Comparison of ENCODE assay signal across 15 mouse cellular contexts in genomic region chr6:101882938-101883337, GRCm38 (mm10).
DNase-seq lines count a peak whose midpoint lies in the region; ATAC-seq lines count a peak whose summit lies in the region.
"Had no signal": no experiment of that assay in that cellular context is flagged by ENCODE, and none has a peak within 500 bp of the region (broad histone marks: within the 10 kb centered on the region; RNA-seq: fewer than 3 reads in every experiment).

No protein-coding gene starts in this region.

- H3K4me2 ChIP-seq in forebrain, embryonic 12.5 days, result no peak overlapping the region
- no peak overlapping the region for H3K4me2 ChIP-seq in limb, embryonic 13.5 days (replicated peaks)
- H3K4me2 ChIP-seq: neural tube, embryonic 13.5 days had no signal

- DNase-seq in forebrain, embryonic 10.5 days (ENCODE audit: extremely low spot score, low spot score), result no peak
- peak; percentile 42 for DNase-seq in retina, postnatal 1 day
- no peak for DNase-seq in retina, embryonic 14.5 days (ENCODE audit: low spot score)
- DNase-seq in right cerebral cortex, postnatal 25 days, result no peak
- no peak for DNase-seq in ovary, postnatal 10 days (ENCODE audit: low spot score)
- no peak for DNase-seq in urinary bladder, adult 2 months (ENCODE audit: low spot score)
- DNase-seq: cerebellum, postnatal 14 days; heart, adult 2 months; kidney, postnatal 25 days; right cerebral cortex, postnatal 4 days had no signal

- H3K9me3 ChIP-seq in forebrain, embryonic 12.5 days, result no peaks in the 10 kb centered on the region
- H3K9me3 ChIP-seq in forebrain, embryonic 10.5 days, result no peaks in the 10 kb centered on the region
- no peaks in the 10 kb centered on the region for H3K9me3 ChIP-seq in limb, embryonic 13.5 days
- H3K9me3 ChIP-seq: neural tube, embryonic 13.5 days had no signal

- H3K36me3 ChIP-seq in forebrain, embryonic 12.5 days (replicated peaks), result no peaks in the 10 kb centered on the region
- no peaks in the 10 kb centered on the region for H3K36me3 ChIP-seq in forebrain, embryonic 10.5 days (replicated peaks)
- H3K36me3 ChIP-seq in limb, embryonic 13.5 days, result no peaks in the 10 kb centered on the region
- H3K36me3 ChIP-seq: neural tube, embryonic 13.5 days had no signal

- peaks cover 6% of the 10 kb centered on the region; the same call in 1 of the 2 replicates for H3K4me1 ChIP-seq in forebrain, embryonic 12.5 days
- H3K4me1 ChIP-seq in forebrain, embryonic 10.5 days, result peaks cover 17% of the 10 kb centered on the region
- H3K4me1 ChIP-seq in limb, embryonic 13.5 days, result peaks cover 6% of the 10 kb centered on the region; the same call in 1 of the 2 replicates

- WGBS in forebrain, embryonic 12.5 days, result 33% methylated on average over 4 of the region's 4 CpGs
- WGBS in forebrain, embryonic 10.5 days, result 69% methylated on average over 4 of the region's 4 CpGs
- WGBS in limb, embryonic 13.5 days, result 51% methylated on average over 4 of the region's 4 CpGs

- no peak overlapping the region for H3K27ac ChIP-seq in forebrain, embryonic 12.5 days
- H3K27ac ChIP-seq in forebrain, embryonic 10.5 days, result no peak overlapping the region
- H3K27ac ChIP-seq in limb, embryonic 13.5 days, result no peak overlapping the region
- H3K27ac ChIP-seq: heart, adult 2 months; macrophage; neural tube, embryonic 13.5 days had no signal

- no peaks in the 10 kb centered on the region for H3K27me3 ChIP-seq in forebrain, embryonic 12.5 days
- H3K27me3 ChIP-seq in forebrain, embryonic 10.5 days (ENCODE audit: poor library complexity, severe bottlenecking), result no peaks in the 10 kb centered on the region
- no peaks in the 10 kb centered on the region for H3K27me3 ChIP-seq in limb, embryonic 13.5 days
- H3K27me3 ChIP-seq: neural tube, embryonic 13.5 days had no signal

- no peak overlapping the region for H3K9ac ChIP-seq in forebrain, embryonic 12.5 days
- H3K9ac ChIP-seq in limb, embryonic 13.5 days, result no peak overlapping the region
- H3K9ac ChIP-seq: neural tube, embryonic 13.5 days had no signal

- H3K4me3 ChIP-seq in forebrain, embryonic 12.5 days (replicated peaks), result no peak overlapping the region
- H3K4me3 ChIP-seq in forebrain, embryonic 10.5 days, result no peak overlapping the region
- no peak overlapping the region for H3K4me3 ChIP-seq in limb, embryonic 13.5 days
- H3K4me3 ChIP-seq: heart, adult 2 months; neural tube, embryonic 13.5 days had no signal

- 0 out of 2 replicates have a peak, but pooled peaks have one; percentile 9 for ATAC-seq in forebrain, embryonic 12.5 days (ENCODE audit: low FRiP score)
- peak; percentile 78 for ATAC-seq in limb, embryonic 13.5 days (ENCODE audit: low FRiP score, low read depth)
- ATAC-seq: activated CD4-positive, CD25-positive, alpha-beta regulatory T cell, adult 4 months had no signal
